ENCODE assay signal across 18 mouse cellular contexts in the genomic region with DNA sequence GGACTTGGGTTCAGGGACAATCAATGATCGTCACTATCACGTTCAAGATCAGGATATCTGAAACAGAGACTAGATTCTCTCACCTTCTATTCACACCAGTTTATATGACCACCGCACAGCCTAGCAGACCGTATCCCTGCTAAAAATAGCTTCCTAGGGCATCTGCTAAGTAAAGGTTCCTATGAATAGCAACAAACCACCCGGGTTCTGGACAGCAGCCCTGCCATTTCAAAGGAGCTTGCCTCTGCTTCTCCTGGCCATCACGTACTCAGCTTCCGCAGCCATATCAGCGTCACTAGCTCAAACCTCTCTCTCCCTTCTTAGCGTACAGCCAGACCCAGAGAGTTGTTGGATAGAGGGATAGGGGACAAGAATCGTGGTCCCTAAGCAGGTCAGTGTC. TPM values are rescaled to one million over a fixed set of nuclear protein-coding genes. Genes with fewer than 3 reads are reported as not detected.
DNase-seq lines count a peak whose midpoint lies in the region; ATAC-seq and TF ChIP-seq lines count a peak whose summit lies in the region.
"Had no signal": no experiment of that assay in that cellular context is flagged by ENCODE, and none has a peak within 500 bp of the region (broad histone marks: within the 10 kb centered on the region; RNA-seq: fewer than 3 reads in every experiment).

No protein-coding gene starts in this region.

- TF ChIP-seq CTCF in left cerebral cortex, adult 2 months (IDR thresholded peaks at IDR 0.05), result no peak
- TF ChIP-seq CTCF in stomach, postnatal 0 days (IDR thresholded peaks at IDR 0.05; ENCODE audit: low read depth), result no peak

- no peak for TF ChIP-seq POLR2A in myocyte (IDR thresholded peaks at IDR 0.05; ENCODE audit: insufficient read length, low read depth)

- no peak for TF ChIP-seq EP300 in stomach, postnatal 0 days (optimal IDR thresholded peaks at IDR 0.05)

- no peaks in the 10 kb centered on the region for H3K9me3 ChIP-seq in stomach, postnatal 0 days (ENCODE audit: control insufficient read depth, low read length)
- H3K9me3 ChIP-seq: embryonic facial prominence, embryonic 15.5 days; forebrain, embryonic 12.5 days; kidney, embryonic 15.5 days; midbrain, embryonic 13.5 days had no signal

- H3ac ChIP-seq in myocyte (ENCODE audit: control insufficient read depth, insufficient read length), result no peak overlapping the region

- H3K4me1 ChIP-seq in stomach, postnatal 0 days (replicated peaks; ENCODE audit: control insufficient read depth, insufficient read depth), result no peaks in the 10 kb centered on the region
- H3K4me1 ChIP-seq: forebrain, embryonic 12.5 days; kidney, embryonic 15.5 days; midbrain, embryonic 13.5 days had no signal

- no peaks in the 10 kb centered on the region for H3K36me3 ChIP-seq in myocyte (ENCODE audit: control insufficient read depth, insufficient read depth)
- no peaks in the 10 kb centered on the region for H3K36me3 ChIP-seq in stomach, postnatal 0 days (ENCODE audit: control insufficient read depth, insufficient read depth, low read length)
- H3K36me3 ChIP-seq: embryonic facial prominence, embryonic 15.5 days; forebrain, embryonic 12.5 days; kidney, embryonic 15.5 days; midbrain, embryonic 13.5 days had no signal

- intact Hi-C loops in gastrocnemius, postnatal 14 days (cut with DNase I; ENCODE audit: low total_unique reads), result no loop called here
- intact Hi-C loops in heart, postnatal 10 days (cut with DNase I), result no loop called here
- intact Hi-C loops in left cerebral cortex, adult 2 months (cut with DNase I), result no loop called here

- WGBS in stomach, postnatal 0 days, result 68% methylated on average over 10 of the region's 10 CpGs

- H3K9ac ChIP-seq in stomach, postnatal 0 days (ENCODE audit: low read length), result no peak overlapping the region
- H3K9ac ChIP-seq: embryonic facial prominence, embryonic 15.5 days; forebrain, embryonic 12.5 days; kidney, embryonic 15.5 days; liver, postnatal 0 days; midbrain, embryonic 13.5 days had no signal

- ATAC-seq in stomach, postnatal 0 days (ENCODE audit: low FRiP score, low TSS enrichment), result no peak
- ATAC-seq: liver, postnatal 0 days; midbrain, embryonic 13.5 days had no signal

- no peaks in the 10 kb centered on the region for H3K27me3 ChIP-seq in myocyte (ENCODE audit: control insufficient read depth, insufficient read depth, insufficient read length)
- no peaks in the 10 kb centered on the region for H3K27me3 ChIP-seq in stomach, postnatal 0 days (ENCODE audit: control insufficient read depth, insufficient read depth, low read length)
- H3K27me3 ChIP-seq: embryonic facial prominence, embryonic 15.5 days; forebrain, embryonic 12.5 days; kidney, embryonic 15.5 days; midbrain, embryonic 13.5 days had no signal

- no peaks in the 10 kb centered on the region for H3K79me2 ChIP-seq in myocyte (ENCODE audit: control insufficient read depth, insufficient read depth)

- H3K4me2 ChIP-seq in myocyte (ENCODE audit: low read depth), result peak overlapping the region; percentile 61
- no peak overlapping the region for H3K4me2 ChIP-seq in stomach, postnatal 0 days (replicated peaks; ENCODE audit: low read depth)
- H3K4me2 ChIP-seq: embryonic facial prominence, embryonic 15.5 days; forebrain, embryonic 12.5 days; kidney, embryonic 15.5 days; midbrain, embryonic 13.5 days had no signal

- H3K4me3 ChIP-seq in myocyte, result no peak overlapping the region
- no peak overlapping the region for H3K4me3 ChIP-seq in left cerebral cortex, adult 2 months
- H3K4me3 ChIP-seq in stomach, postnatal 0 days (ENCODE audit: low read depth, low read length), result no peak overlapping the region
- H3K4me3 ChIP-seq: embryonic facial prominence, embryonic 15.5 days; forebrain, embryonic 12.5 days; kidney, embryonic 15.5 days; layer of hippocampus, adult 2 months; midbrain, embryonic 13.5 days had no signal

- peak; percentile 62 for DNase-seq in gastrocnemius, postnatal 14 days
- DNase-seq in heart, adult 9 months (ENCODE audit: low spot score in 2 of 2), result peak; percentile 58 to 60
- DNase-seq in heart, postnatal 10 days, result peak; percentile 65 to 77
- no peak for DNase-seq in left cerebral cortex, adult 2 months (ENCODE audit: extremely low spot score in 1 of 2, low spot score in 2 of 2)
- no peak for DNase-seq in cerebellum, adult 18-20 months
- DNase-seq in stomach, postnatal 0 days (ENCODE audit: low spot score), result no peak
- DNase-seq: cerebellum, adult 11 months; liver, postnatal 0 days; thymus, postnatal 4 days had no signal

- H3K27ac ChIP-seq in left cerebral cortex, adult 2 months, result no peak overlapping the region
- no peak overlapping the region for H3K27ac ChIP-seq in stomach, postnatal 0 days (replicated peaks)
- H3K27ac ChIP-seq: embryonic facial prominence, embryonic 15.5 days; forebrain, embryonic 12.5 days; kidney, embryonic 15.5 days; layer of hippocampus, adult 2 months; midbrain, embryonic 13.5 days had no signal

TF ChIP-seq in myocyte, 11 proteins besides CTCF, POLR2A, EP300 and RAD21:
- no peak for TF ChIP-seq TCF12 (IDR thresholded peaks at IDR 0.05; ENCODE audit: insufficient read depth, poor library complexity, severe bottlenecking)
- no peak for TF ChIP-seq MYOG (IDR thresholded peaks at IDR 0.05; ENCODE audit: control insufficient read depth in 1 of 3, insufficient read depth in 1 of 3, insufficient read length in 2 of 3, low read depth in 2 of 3)
- TF ChIP-seq E2F4 (IDR thresholded peaks at IDR 0.05; ENCODE audit: insufficient read depth), result no peak
- no peak for TF ChIP-seq USF1 (IDR thresholded peaks at IDR 0.05; ENCODE audit: low read depth)
- TF ChIP-seq POLR2AphosphoS2 (IDR thresholded peaks at IDR 0.05; ENCODE audit: insufficient read length, low read depth), result no peak
- no peak for TF ChIP-seq MAX (IDR thresholded peaks at IDR 0.05; ENCODE audit: low read depth)
- no peak for TF ChIP-seq MYOD1 (IDR thresholded peaks at IDR 0.05; ENCODE audit: control insufficient read depth in 1 of 3, insufficient read length in 2 of 3, low read depth in 2 of 3)
- TF ChIP-seq REST (IDR thresholded peaks at IDR 0.05; ENCODE audit: insufficient read depth, insufficient read length), result no peak
- no peak for TF ChIP-seq SRF (IDR thresholded peaks at IDR 0.05; ENCODE audit: control insufficient read depth, insufficient read length, low read depth)
- TF ChIP-seq CEBPB (IDR thresholded peaks at IDR 0.05; ENCODE audit: insufficient read depth, poor library complexity, severe bottlenecking), result no peak
- TF ChIP-seq TCF3 (IDR thresholded peaks at IDR 0.05; ENCODE audit: insufficient read length, low read depth), result no peak

RNA-seq across cellular contexts. Expression of a gene that starts 0.7 kb away (rescaled TPM):
- 100 to 1,000 TPM; 604 to 917 TPM for total RNA-seq in gastrocnemius, postnatal 14 days (2021)
- 100 to 1,000 TPM; 867 to 929 TPM for total RNA-seq in heart, postnatal 10 days (2021)
- polyA plus RNA-seq in myocyte (2012; fragmentation: generic; extraction: Trizol), result 18.1 TPM
- total RNA-seq in left cerebral cortex, adult 2 months (2021), result not detected
- 0.06 and 0.08 TPM in 2 replicates for polyA plus RNA-seq in stomach, postnatal 0 days (2015; fragmentation: Nextera tagmentation; extraction: Ambion mirVana)
- total RNA-seq: common myeloid progenitor, adult 5-6 weeks; hematopoietic stem cell, adult 5-6 weeks had no signal
- polyA plus RNA-seq: C2C12; forebrain, embryonic 12.5 days; midbrain, embryonic 13.5 days had no signal

Comparison
In these comparisons a context has a peak if more than half of its experiments do, and no peak if none do; other contexts are left out.
1. DNase-seq: peak in gastrocnemius, postnatal 14 days (single experiment), heart, adult 9 months (2 of 2) and heart, postnatal 10 days (2 of 2); none in left cerebral cortex, adult 2 months (0 of 2), cerebellum, adult 18-20 months (0 of 2) and stomach, postnatal 0 days (single experiment).
2. RNA of a gene that starts 0.7 kb away (total RNA-seq): 867 to 929 TPM in heart, postnatal 10 days and 604 to 917 TPM in gastrocnemius, postnatal 14 days; not detected in left cerebral cortex, adult 2 months; every median in the first group is over 100 times any median in the second.